Mouse (Mus musculus) hindbrain, embryonic 15.5 days (tissue): ENCODE data around the gene Rcor3. TPM values are rescaled to one million over a fixed set of nuclear protein-coding genes. Genes with fewer than 3 reads are reported as not detected.

Experiments
- ATAC-seq: fragments of 200-750 bp; cut with Nextera tagmentation; 2 replicates; pipeline ENCODE4 v1.8.0; 2017; ENCODE audit warnings: low read depth, moderate number of reproducible peaks, moderate TSS enrichment; ENCODE audit not compliant: low FRiP score
- H3K27ac ChIP-seq: fragments of 300-500 bp; sonication (generic); replicated peaks from 2 replicates; pipeline ENCODE4 v1.5.1; 2015; ENCODE audit warnings: mild to moderate bottlenecking, inconsistent platforms
- H3K27me3 ChIP-seq: fragments of 300-500 bp; sonication (generic); 2 replicates; pipeline ENCODE4 v1.6.1; 2015; ENCODE audit warnings: control low read depth, inconsistent platforms
- H3K36me3 ChIP-seq: fragments of 300-500 bp; sonication (generic); 2 replicates; pipeline ENCODE4 v1.6.1; 2015; ENCODE audit warnings: control low read depth, inconsistent platforms
- H3K4me1 ChIP-seq: fragments of 300-500 bp; sonication (generic); replicated peaks from 2 replicates; pipeline ENCODE4 v1.6.1; 2015; ENCODE audit warnings: control low read depth, inconsistent platforms
- H3K4me2 ChIP-seq: fragments of 300-500 bp; sonication (generic); 2 replicates; pipeline ENCODE4 v1.6.1; 2015; ENCODE audit warnings: moderate library complexity, mild to moderate bottlenecking, inconsistent platforms
- H3K4me3 ChIP-seq: fragments of 300-500 bp; sonication (generic); 2 replicates; pipeline ENCODE4 v1.5.1; 2015; ENCODE audit warnings: mild to moderate bottlenecking, inconsistent platforms
- H3K9ac ChIP-seq: fragments of 300-500 bp; sonication (generic); 2 replicates; pipeline ENCODE4 v1.6.1; 2015; ENCODE audit warnings: inconsistent platforms
- H3K9me3 ChIP-seq: fragments of 300-500 bp; sonication (generic); 2 replicates; pipeline ENCODE4 v1.6.1; 2016; ENCODE audit warnings: control low read depth, inconsistent platforms
- WGBS: fragments of 180-500 bp; shearing (Covaris S2); methylation state at CpG from one replicate; pipeline ENCODE4 v1.1.7; 2015; 5-methylcytosine and 5-hydroxymethylcytosine counted together
- polyA plus RNA-seq: library from polyadenylated mRNA; unstranded; fragments of >200 nt; fragmentation: Nextera tagmentation; extraction: Ambion mirVana; gene quantifications from 2 replicates; pipeline ENCODE4 v1.2.1, GENCODE M21; 2015

The Rcor3 gene
- polyA plus RNA-seq, 1 experiment from 2014 or later: 41.8 TPM

- Histone ChIP-seq H3K9me3 (no peaks in the 10 kb centered on the region), H3K27ac (no peak overlapping the region), H3K9ac (no peak overlapping the region), H3K4me1 (no peaks in the 10 kb centered on the region), H3K4me3 (no peak overlapping the region), H3K4me2 (no peak overlapping the region), H3K27me3 (no peaks in the 10 kb centered on the region), H3K36me3 (no peaks in the 10 kb centered on the region)
- 79% methylated on average over 4 of the region's 4 CpGs for WGBS
- no peak for ATAC-seq
These were observed 76.1 kb downstream of the Rcor3 start for GRCm38 (mm10) chr1:192061666-192062306.

- WGBS: 84% methylated on average over 10 of the region's 10 CpGs
- no peak overlapping the region for H3K4me3 ChIP-seq
- no peaks in the 10 kb centered on the region for H3K9me3 ChIP-seq
- no peak overlapping the region for H3K27ac ChIP-seq
- no peak overlapping the region for H3K9ac ChIP-seq
- no peaks in the 10 kb centered on the region for H3K36me3 ChIP-seq
- H3K27me3 ChIP-seq: no peaks in the 10 kb centered on the region
- ATAC-seq: no peak
- no peaks in the 10 kb centered on the region for H3K4me1 ChIP-seq
- H3K4me2 ChIP-seq: no peak overlapping the region
These were observed 79.0 kb downstream of the Rcor3 start for GRCm38 (mm10) chr1:192058911-192059310.

- H3K4me2 ChIP-seq: no peak overlapping the region
- H3K9me3 ChIP-seq: no peaks in the 10 kb centered on the region
- no peaks in the 10 kb centered on the region for H3K36me3 ChIP-seq
- H3K4me1 ChIP-seq: no peaks in the 10 kb centered on the region
- no peak for ATAC-seq
- no peak overlapping the region for H3K27ac ChIP-seq
- H3K4me3 ChIP-seq: no peak overlapping the region
- no peak overlapping the region for H3K9ac ChIP-seq
- H3K27me3 ChIP-seq: no peaks in the 10 kb centered on the region
- 63% methylated on average over 3 of the region's 3 CpGs for WGBS
These were observed 84.1 kb downstream of the Rcor3 start for GRCm38 (mm10) chr1:192053726-192054125.

- Histone ChIP-seq H3K9ac (no peak overlapping the region), H3K4me2 (no peak overlapping the region), H3K36me3 (no peaks in the 10 kb centered on the region), H3K27me3 (no peaks in the 10 kb centered on the region), H3K27ac (no peak overlapping the region), H3K9me3 (no peaks in the 10 kb centered on the region), H3K4me1 (no peaks in the 10 kb centered on the region), H3K4me3 (no peak overlapping the region)
- WGBS: 85% methylated on average over 5 of the region's 5 CpGs
- ATAC-seq: no peak
These were observed 84.9 kb downstream of the Rcor3 start for GRCm38 (mm10) chr1:192052986-192053385.

- Histone ChIP-seq H3K27me3 (no peaks in the 10 kb centered on the region), H3K4me2 (no peak overlapping the region), H3K9ac (no peak overlapping the region), H3K36me3 (no peaks in the 10 kb centered on the region), H3K4me1 (no peaks in the 10 kb centered on the region), H3K4me3 (no peak overlapping the region), H3K9me3 (no peaks in the 10 kb centered on the region), H3K27ac (no peak overlapping the region)
- no peak for ATAC-seq
- 95% methylated on average over 8 of the region's 8 CpGs for WGBS
These were observed 85.4 kb downstream of the Rcor3 start for GRCm38 (mm10) chr1:192052461-192052860.

Other genes starting within 250 kb of the Rcor3 start
- 4.2 and 4.5 TPM in 2 replicates for gene Slc30a1, start 231.3 kb downstream of the Rcor3 start, polyA plus RNA-seq
- gene Rd3, start 160.7 kb downstream of the Rcor3 start, polyA plus RNA-seq: 3.0 and 4.0 TPM in 2 replicates
- 1.7 and 3.3 TPM in 2 replicates for gene Traf5, start 45.5 kb downstream of the Rcor3 start, polyA plus RNA-seq
- gene Kcnh1, start 52.7 kb upstream of the Rcor3 start, polyA plus RNA-seq: 3.3 and 3.6 TPM in 2 replicates